Mouse (Mus musculus) hindbrain, postnatal 0 days (tissue): Measurements from ENCODE around the gene Hbb-bt. TPM values are rescaled to one million over a fixed set of nuclear protein-coding genes. Genes with fewer than 3 reads are reported as not detected.
"Not testable (repeated sequence)": the region's sequence is repeated elsewhere in the genome, so short reads cannot be mapped to it uniquely, and the experiment has no call there.

Experiments
- ATAC-seq: fragments of 200-750 bp; cut with Nextera tagmentation; 2 replicates; pipeline ENCODE4 v1.8.0; 2017; ENCODE audit warnings: mild to moderate bottlenecking, moderate TSS enrichment, moderate library complexity
- DNase-seq: peaks from one replicate; pipeline ENCODE4 v3.0.0-alpha.2; 2015; ENCODE audit warnings: low spot score
- H3K27ac ChIP-seq: fragments of 300-500 bp; sonication (generic); 2 replicates; pipeline ENCODE4 v1.5.1; 2014; ENCODE audit warnings: mild to moderate bottlenecking
- H3K27me3 ChIP-seq: fragments of 300-500 bp; sonication (generic); 2 replicates; pipeline ENCODE4 v1.6.1; 2014; ENCODE audit warnings: low read length, mixed read lengths; ENCODE audit not compliant: insufficient read depth
- H3K36me3 ChIP-seq: fragments of 300-500 bp; sonication (generic); 2 replicates; pipeline ENCODE4 v1.6.1; 2014; ENCODE audit warnings: low read length, mixed read lengths; ENCODE audit not compliant: insufficient read depth
- H3K4me1 ChIP-seq: fragments of 300-500 bp; sonication (generic); 2 replicates; pipeline ENCODE4 v1.6.1; 2014; ENCODE audit warnings: antibody characterized with exemption, low read length, mixed read lengths; ENCODE audit not compliant: insufficient read depth
- H3K4me2 ChIP-seq: fragments of 300-500 bp; sonication (generic); 2 replicates; pipeline ENCODE4 v1.6.1; 2014; ENCODE audit warnings: low read depth, mild to moderate bottlenecking, low read length, moderate library complexity, mixed read lengths
- H3K4me3 ChIP-seq: fragments of 300-500 bp; sonication (generic); 2 replicates; pipeline ENCODE4 v1.5.1; 2014; ENCODE audit warnings: low read length
- H3K9ac ChIP-seq: fragments of 300-500 bp; sonication (generic); replicated peaks from 2 replicates; pipeline ENCODE4 v1.6.1; 2014; ENCODE audit warnings: mild to moderate bottlenecking, low read length, moderate library complexity, mixed read lengths
- H3K9me3 ChIP-seq: fragments of 300-500 bp; sonication (generic); 2 replicates; pipeline ENCODE4 v1.6.1; 2016; ENCODE audit warnings: low read length, mixed read lengths
- CTCF ChIP-seq: IDR thresholded peaks from 2 replicates; pipeline ENCODE4 v1.5.1; 2016; ENCODE audit warnings: antibody characterized with exemption, control low read depth, low read depth
- WGBS: fragments of 180-500 bp; shearing (Covaris S2); extraction: QIAGEN DNeasy Blood & Tissue Kit; methylation state at CpG from one replicate; pipeline ENCODE4 v1.1.7; 2014; 5-methylcytosine and 5-hydroxymethylcytosine counted together
- polyA plus RNA-seq: library from polyadenylated mRNA; unstranded; fragments of >200 nt; fragmentation: Nextera tagmentation; extraction: Ambion mirVana; gene quantifications from 2 replicates; pipeline ENCODE4 v1.2.1, GENCODE M21; 2015
- total RNA-seq: library from RNA; depleted of rRNA; stranded (reverse); fragments of >200 nt; gene quantifications from 2 replicates; pipeline ENCODE4 v1.2.3, GENCODE M21; 2014

Gene Hbb-bt
- total and polyA plus RNA-seq, 2 experiments from 2014 or later = 218 to 311 TPM

- Histone ChIP-seq H3K27me3 (no peaks in the 10 kb centered on the region), H3K9me3 (no peaks in the 10 kb centered on the region), H3K4me3 (no peak within 1 kb of the TSS), H3K4me2 (no peak within 1 kb of the TSS), H3K36me3 (no peaks in the 10 kb centered on the region), H3K9ac (no peak within 1 kb of the TSS), H3K27ac (no peak within 1 kb of the TSS), H3K4me1 (no peaks in the 10 kb centered on the region)
- ATAC-seq = no peak
- 78% methylated on average over 2 of the region's 2 CpGs for WGBS
- no peak for TF ChIP-seq CTCF
- no peak for DNase-seq
Measured at GRCm38 (mm10) chr7:103843034-103843433, 29.2 kb upstream of the Hbb-bt start, which contains the start of gene Hbb-bh1. Hbb-bh1 (minus strand) TSS chr7:103843164.

DNA sequence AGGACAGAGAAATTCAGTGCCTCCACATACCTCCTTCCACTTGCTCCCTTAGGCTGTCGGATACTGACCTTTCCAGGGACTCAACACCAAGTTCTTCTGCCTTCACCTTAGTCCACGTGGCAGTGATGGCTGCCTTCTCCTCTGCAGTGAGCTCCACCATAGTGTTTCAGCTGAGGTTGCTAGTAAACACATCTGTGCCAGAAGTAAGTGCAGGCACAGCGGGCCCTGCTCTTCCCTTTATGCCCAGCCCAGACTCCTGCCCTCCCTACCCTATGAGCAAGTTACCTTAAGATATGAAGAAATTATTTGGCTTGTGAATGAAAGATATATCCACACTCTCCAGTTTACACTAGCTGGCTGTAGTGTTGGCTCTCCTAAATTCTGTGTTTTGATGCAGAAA lies 26.5 kb upstream of the Hbb-bt start, which contains the start of gene Hbb-bh2:
Gene Hbb-bh2, minus strand, starts transcription at position 253 of the 400 bp plus-strand sequence.
- 70% methylated on average over 3 of the region's 3 CpGs for WGBS
- Histone ChIP-seq H3K36me3 (no peaks in the 10 kb centered on the region), H3K4me1 (no peaks in the 10 kb centered on the region), H3K27ac (no peak within 1 kb of the TSS), H3K9ac (no peak within 1 kb of the TSS), H3K9me3 (no peaks in the 10 kb centered on the region), H3K27me3 (no peaks in the 10 kb centered on the region), H3K4me2 (no peak within 1 kb of the TSS), H3K4me3 (no peak within 1 kb of the TSS)
- TF ChIP-seq CTCF = no peak
- DNase-seq (no peak), ATAC-seq (no peak)

- H3K9ac ChIP-seq = no peak within 1 kb of the TSS
- DNase-seq (no peak), ATAC-seq (no peak)
- H3K4me3 ChIP-seq = no peak within 1 kb of the TSS
- no peaks in the 10 kb centered on the region for H3K9me3 ChIP-seq
- no peak within 1 kb of the TSS for H3K4me2 ChIP-seq
- no peak within 1 kb of the TSS for H3K27ac ChIP-seq
- TF ChIP-seq CTCF = no peak
- H3K4me1 ChIP-seq = no peaks in the 10 kb centered on the region
- no peaks in the 10 kb centered on the region for H3K36me3 ChIP-seq
- no peaks in the 10 kb centered on the region for H3K27me3 ChIP-seq
- WGBS = 82% methylated on average over 4 of the region's 4 CpGs
Measured at GRCm38 (mm10) chr7:103827808-103828207, 14.0 kb upstream of the Hbb-bt start, which contains the start of gene Hbb-bs. Hbb-bs (minus strand) TSS chr7:103828096.

GRCm38 (mm10) chr7:103827139-103827538 lies 13.3 kb upstream of the Hbb-bt start:
- DNase-seq, H3K36me3 ChIP-seq, ATAC-seq, H3K27me3 ChIP-seq, H3K9ac ChIP-seq, H3K4me3 ChIP-seq, H3K27ac ChIP-seq, H3K4me1 ChIP-seq, H3K9me3 ChIP-seq, H3K4me2 ChIP-seq: not testable (repeated sequence)
- WGBS = no CpG with 5 or more reads among the region's 2 CpGs

GRCm38 (mm10) chr7:103826255-103826887 lies 12.6 kb upstream of the Hbb-bt start:
- H3K4me3 ChIP-seq = no peak overlapping the region
- DNase-seq = no peak

GRCm38 (mm10) chr7:103825536-103826254 lies 11.9 kb upstream of the Hbb-bt start:
- 91% methylated on average over 3 of the region's 3 CpGs for WGBS
- H3K9ac ChIP-seq = no peak overlapping the region
- no peaks in the 10 kb centered on the region for H3K9me3 ChIP-seq
- H3K4me2 ChIP-seq = no peak overlapping the region
- no peak overlapping the region for H3K27ac ChIP-seq
- no peaks in the 10 kb centered on the region for H3K27me3 ChIP-seq
- no peak for DNase-seq
- no peak overlapping the region for H3K4me3 ChIP-seq
- TF ChIP-seq CTCF = no peak
- H3K4me1 ChIP-seq = no peaks in the 10 kb centered on the region
- no peak for ATAC-seq
- H3K36me3 ChIP-seq = no peaks in the 10 kb centered on the region

More at GRCm38 (mm10) chr7:103826255-103826887, 12.6 kb upstream of the Hbb-bt start:
- Histone ChIP-seq H3K27me3 (no peaks in the 10 kb centered on the region), H3K4me2 (no peak overlapping the region), H3K9ac (no peak overlapping the region), H3K9me3 (no peaks in the 10 kb centered on the region), H3K4me1 (no peaks in the 10 kb centered on the region), H3K27ac (no peak overlapping the region), H3K36me3 (no peaks in the 10 kb centered on the region)
- no peak for TF ChIP-seq CTCF
- ATAC-seq = no peak
- WGBS = 41% methylated on average over 3 of the region's 3 CpGs

DNA sequence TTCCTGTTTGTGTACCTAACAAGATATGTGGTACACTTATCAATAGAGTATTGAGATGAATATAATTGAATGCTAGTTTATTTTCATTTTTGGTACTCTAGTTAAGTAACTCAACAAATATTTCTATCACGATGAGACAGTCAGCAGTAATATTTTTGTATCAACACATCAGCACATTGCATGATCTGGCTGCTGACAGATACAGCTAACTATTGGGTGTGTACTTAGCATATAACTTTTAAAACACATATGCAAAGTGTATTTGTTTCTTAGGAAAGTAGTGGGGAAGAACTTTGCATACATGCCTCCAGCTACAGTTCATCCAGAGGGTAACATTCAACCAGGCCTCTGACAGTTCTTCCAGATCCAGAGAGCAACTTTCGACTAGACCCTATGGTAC lies 10.8 kb upstream of the Hbb-bt start:
- H3K4me2 ChIP-seq = no peak overlapping the region
- ATAC-seq (no peak), DNase-seq (no peak)
- H3K9ac ChIP-seq = no peak overlapping the region
- no peaks in the 10 kb centered on the region for H3K27me3 ChIP-seq
- no peaks in the 10 kb centered on the region for H3K9me3 ChIP-seq
- H3K36me3 ChIP-seq = no peaks in the 10 kb centered on the region
- H3K27ac ChIP-seq = no peak overlapping the region
- TF ChIP-seq CTCF = no peak
- 82% methylated on average over 2 of the region's 2 CpGs for WGBS
- H3K4me3 ChIP-seq = no peak overlapping the region
- no peaks in the 10 kb centered on the region for H3K4me1 ChIP-seq

- not testable (repeated sequence) for H3K27me3 ChIP-seq, DNase-seq, H3K36me3 ChIP-seq, H3K9ac ChIP-seq, H3K4me3 ChIP-seq, H3K27ac ChIP-seq, H3K4me1 ChIP-seq, H3K4me2 ChIP-seq, H3K9me3 ChIP-seq, ATAC-seq
- WGBS = no CpG with 5 or more reads among the region's 2 CpGs
Measured at GRCm38 (mm10) chr7:103815085-103815484, 1.3 kb upstream of the Hbb-bt start.

- not testable (repeated sequence) for DNase-seq, H3K9me3 ChIP-seq, H3K27me3 ChIP-seq, H3K36me3 ChIP-seq, H3K4me1 ChIP-seq, H3K9ac ChIP-seq, ATAC-seq, H3K4me2 ChIP-seq, H3K27ac ChIP-seq, H3K4me3 ChIP-seq
- no CpG with 5 or more reads among the region's 3 CpGs for WGBS
Measured at GRCm38 (mm10) chr7:103813152-103813551, 644 bp downstream of the Hbb-bt start.
